Mouse (Mus musculus): ENCODE measurements around the gene Ube2d1. TPM values are rescaled to one million over a fixed set of nuclear protein-coding genes. Genes with fewer than 3 reads are reported as not detected.
A peak's percentile ranks its signal among the peaks of the same experiment; 100 is the strongest.

Gene Ube2d1
- polyA plus RNA-seq, 1 experiment from 2014 or later, result 72.8 TPM

DNA sequence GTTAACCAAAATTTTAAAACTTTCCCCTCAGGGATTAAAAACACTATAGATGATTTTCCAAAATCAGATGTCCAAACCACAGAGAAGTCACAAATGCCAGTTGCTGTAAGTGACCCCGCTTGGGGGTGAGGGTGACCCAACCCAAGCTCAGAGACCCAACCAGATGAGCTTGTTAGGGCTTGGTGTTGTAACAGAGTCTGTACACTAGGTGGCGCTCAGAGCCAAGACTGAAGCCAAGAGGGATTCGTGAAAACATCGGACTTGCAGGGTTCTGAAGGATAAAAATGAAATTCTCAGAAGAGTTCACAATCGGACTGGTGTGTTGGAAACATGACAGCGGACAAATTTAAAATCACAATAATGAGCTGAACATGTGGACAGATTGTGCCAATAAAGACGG, 41.7 kb upstream of the Ube2d1 start:
- Histone ChIP-seq H3K9ac (ENCODE audit: low read depth, low read length) (no peak overlapping the region), H3K36me3 (ENCODE audit: control insufficient read depth, insufficient read depth, low read length) (peaks cover 27% of the 10 kb centered on the region), H3K4me1 (ENCODE audit: control insufficient read depth, insufficient read depth, low read length) (no peaks in the 10 kb centered on the region), H3K27me3 (replicated peaks; ENCODE audit: control insufficient read depth, insufficient read depth, low read length) (no peaks in the 10 kb centered on the region), H3K4me2 (ENCODE audit: low read depth, low read length) (no peak overlapping the region), H3K4me3 (ENCODE audit: low read depth, low read length) (no peak overlapping the region), H3K9me3 (ENCODE audit: control insufficient read depth, low read length) (no peaks in the 10 kb centered on the region), H3K27ac (replicated peaks; ENCODE audit: low read depth, low read length) (no peak overlapping the region)
- whole genome bisulfite sequencing, result 12% methylated on average over 7 of the region's 7 CpGs
- DNase-seq (ENCODE audit: low spot score) (peak; percentile 77), ATAC-seq (ENCODE audit: low read depth) (peak; percentile 55; the same call in 1 of the 2 replicates)

DNA sequence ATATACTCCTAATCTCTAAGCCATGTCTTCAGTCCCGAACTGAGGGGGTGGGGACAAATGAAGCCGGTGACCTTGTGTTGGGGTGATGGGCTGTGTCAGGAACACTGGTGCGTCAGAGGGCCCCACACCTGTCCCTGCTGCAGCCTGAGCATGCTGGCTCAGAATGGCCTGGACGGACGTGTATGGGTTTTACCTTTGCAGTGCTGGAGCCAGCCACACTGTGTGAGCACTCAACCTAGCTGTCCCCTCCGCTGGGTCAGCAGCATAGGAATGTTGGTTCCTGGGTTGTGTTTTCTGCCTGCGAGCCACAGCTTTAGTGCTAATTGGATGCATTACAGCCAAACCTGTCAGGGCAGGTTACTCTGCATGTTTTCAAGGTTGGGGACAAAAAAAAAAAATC, 41.1 kb upstream of the Ube2d1 start:
- no peak for ATAC-seq (ENCODE audit: low read depth)
- H3K4me2 ChIP-seq (ENCODE audit: low read depth, low read length), result no peak overlapping the region
- no peak for DNase-seq (ENCODE audit: low spot score)
- no peak overlapping the region for H3K27ac ChIP-seq (replicated peaks; ENCODE audit: low read depth, low read length)
- no peaks in the 10 kb centered on the region for H3K9me3 ChIP-seq (ENCODE audit: control insufficient read depth, low read length)
- H3K4me1 ChIP-seq (ENCODE audit: control insufficient read depth, insufficient read depth, low read length), result no peaks in the 10 kb centered on the region
- peaks cover 23% of the 10 kb centered on the region for H3K36me3 ChIP-seq (ENCODE audit: control insufficient read depth, insufficient read depth, low read length)
- no peaks in the 10 kb centered on the region for H3K27me3 ChIP-seq (replicated peaks; ENCODE audit: control insufficient read depth, insufficient read depth, low read length)
- H3K9ac ChIP-seq (ENCODE audit: low read depth, low read length), result no peak overlapping the region
- WGBS, result 64% methylated on average over 7 of the region's 7 CpGs
- H3K4me3 ChIP-seq (ENCODE audit: low read depth, low read length), result no peak overlapping the region

DNA sequence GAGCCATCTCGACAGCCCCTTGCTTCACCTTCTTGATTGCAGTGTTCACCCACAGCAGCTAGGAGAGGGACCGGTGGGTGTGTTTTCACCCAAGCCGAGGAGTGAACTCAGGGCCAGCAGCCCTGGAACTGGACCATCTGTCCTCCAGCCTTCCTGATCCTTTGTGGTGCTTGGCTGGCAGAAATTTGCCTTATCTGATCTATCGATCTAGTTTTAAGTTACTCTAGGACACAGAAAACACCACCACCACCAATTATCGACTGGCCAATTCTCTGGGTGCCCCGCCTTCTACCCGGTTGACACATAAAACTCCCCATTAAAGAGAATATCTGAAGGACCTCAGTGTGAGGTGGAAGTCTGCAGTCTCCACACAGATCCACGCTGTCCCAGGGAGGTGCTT, 38.6 kb upstream of the Ube2d1 start:
- no peaks in the 10 kb centered on the region for H3K36me3 ChIP-seq (ENCODE audit: control insufficient read depth, insufficient read depth, low read length)
- H3K27me3 ChIP-seq (replicated peaks; ENCODE audit: control insufficient read depth, insufficient read depth, low read length), result no peaks in the 10 kb centered on the region
- 83% methylated on average over 8 of the region's 8 CpGs for WGBS
- ATAC-seq (ENCODE audit: low read depth) (no peak), DNase-seq (ENCODE audit: low spot score) (no peak)
- no peak overlapping the region for H3K27ac ChIP-seq (replicated peaks; ENCODE audit: low read depth, low read length)
- no peak overlapping the region for H3K4me2 ChIP-seq (ENCODE audit: low read depth, low read length)
- H3K4me1 ChIP-seq (ENCODE audit: control insufficient read depth, insufficient read depth, low read length), result no peaks in the 10 kb centered on the region
- no peaks in the 10 kb centered on the region for H3K9me3 ChIP-seq (ENCODE audit: control insufficient read depth, low read length)
- no peak overlapping the region for H3K9ac ChIP-seq (ENCODE audit: low read depth, low read length)
- no peak overlapping the region for H3K4me3 ChIP-seq (ENCODE audit: low read depth, low read length)

GRCm38 (mm10) chr10:71316497-71316896, 31.4 kb upstream of the Ube2d1 start:
- H3K4me1 ChIP-seq (ENCODE audit: control insufficient read depth, insufficient read depth, low read length), result no peaks in the 10 kb centered on the region
- H3K4me3 ChIP-seq (ENCODE audit: low read depth, low read length), result no peak overlapping the region
- no peak overlapping the region for H3K4me2 ChIP-seq (ENCODE audit: low read depth, low read length)
- H3K27ac ChIP-seq (replicated peaks; ENCODE audit: low read depth, low read length), result no peak overlapping the region
- DNase-seq (ENCODE audit: low spot score) (no peak), ATAC-seq (ENCODE audit: low read depth) (no peak)
- H3K9ac ChIP-seq (ENCODE audit: low read depth, low read length), result no peak overlapping the region
- H3K27me3 ChIP-seq (replicated peaks; ENCODE audit: control insufficient read depth, insufficient read depth, low read length), result no peaks in the 10 kb centered on the region
- H3K36me3 ChIP-seq (ENCODE audit: control insufficient read depth, insufficient read depth, low read length), result no peaks in the 10 kb centered on the region
- H3K9me3 ChIP-seq (ENCODE audit: control insufficient read depth, low read length), result no peaks in the 10 kb centered on the region
- WGBS, result 67% methylated on average over 7 of the region's 7 CpGs

GRCm38 (mm10) chr10:71316056-71316455, 31.0 kb upstream of the Ube2d1 start:
- DNase-seq (ENCODE audit: low spot score) (no peak), ATAC-seq (ENCODE audit: low read depth) (no peak)
- Histone ChIP-seq H3K27ac (replicated peaks; ENCODE audit: low read depth, low read length) (no peak overlapping the region), H3K27me3 (replicated peaks; ENCODE audit: control insufficient read depth, insufficient read depth, low read length) (no peaks in the 10 kb centered on the region), H3K4me2 (ENCODE audit: low read depth, low read length) (no peak overlapping the region), H3K9me3 (ENCODE audit: control insufficient read depth, low read length) (no peaks in the 10 kb centered on the region), H3K4me1 (ENCODE audit: control insufficient read depth, insufficient read depth, low read length) (no peaks in the 10 kb centered on the region), H3K9ac (ENCODE audit: low read depth, low read length) (no peak overlapping the region), H3K4me3 (ENCODE audit: low read depth, low read length) (no peak overlapping the region), H3K36me3 (ENCODE audit: control insufficient read depth, insufficient read depth, low read length) (no peaks in the 10 kb centered on the region)
- WGBS, result 80% methylated on average over 11 of the region's 11 CpGs

GRCm38 (mm10) chr10:71314596-71314995, 29.5 kb upstream of the Ube2d1 start:
- Histone ChIP-seq H3K4me3 (ENCODE audit: low read depth, low read length) (no peak overlapping the region), H3K27ac (replicated peaks; ENCODE audit: low read depth, low read length) (no peak overlapping the region), H3K36me3 (ENCODE audit: control insufficient read depth, insufficient read depth, low read length) (no peaks in the 10 kb centered on the region), H3K4me2 (ENCODE audit: low read depth, low read length) (no peak overlapping the region), H3K4me1 (ENCODE audit: control insufficient read depth, insufficient read depth, low read length) (no peaks in the 10 kb centered on the region), H3K9me3 (ENCODE audit: control insufficient read depth, low read length) (no peaks in the 10 kb centered on the region), H3K9ac (ENCODE audit: low read depth, low read length) (no peak overlapping the region), H3K27me3 (replicated peaks; ENCODE audit: control insufficient read depth, insufficient read depth, low read length) (no peaks in the 10 kb centered on the region)
- ATAC-seq (ENCODE audit: low read depth) (no peak), DNase-seq (ENCODE audit: low spot score) (no peak)
- WGBS, result 80% methylated on average over 3 of the region's 3 CpGs

GRCm38 (mm10) chr10:71310288-71310687, 25.2 kb upstream of the Ube2d1 start:
- Histone ChIP-seq H3K9me3 (ENCODE audit: control insufficient read depth, low read length) (no peaks in the 10 kb centered on the region), H3K27me3 (replicated peaks; ENCODE audit: control insufficient read depth, insufficient read depth, low read length) (no peaks in the 10 kb centered on the region), H3K4me1 (ENCODE audit: control insufficient read depth, insufficient read depth, low read length) (no peaks in the 10 kb centered on the region), H3K4me2 (ENCODE audit: low read depth, low read length) (no peak overlapping the region), H3K9ac (ENCODE audit: low read depth, low read length) (no peak overlapping the region), H3K36me3 (ENCODE audit: control insufficient read depth, insufficient read depth, low read length) (no peaks in the 10 kb centered on the region), H3K27ac (replicated peaks; ENCODE audit: low read depth, low read length) (no peak overlapping the region), H3K4me3 (ENCODE audit: low read depth, low read length) (no peak overlapping the region)
- ATAC-seq (ENCODE audit: low read depth), result no peak
- no peak for DNase-seq (ENCODE audit: low spot score)
- WGBS, result 66% methylated on average over 3 of the region's 3 CpGs

GRCm38 (mm10) chr10:71308199-71308598, 23.1 kb upstream of the Ube2d1 start:
- no peak for DNase-seq (ENCODE audit: low spot score)
- WGBS, result 95% methylated on average over 5 of the region's 5 CpGs
- no peak for ATAC-seq (ENCODE audit: low read depth)
- no peak overlapping the region for H3K4me3 ChIP-seq (ENCODE audit: low read depth, low read length)
- no peak overlapping the region for H3K9ac ChIP-seq (ENCODE audit: low read depth, low read length)
- no peaks in the 10 kb centered on the region for H3K9me3 ChIP-seq (ENCODE audit: control insufficient read depth, low read length)
- no peaks in the 10 kb centered on the region for H3K27me3 ChIP-seq (replicated peaks; ENCODE audit: control insufficient read depth, insufficient read depth, low read length)
- no peaks in the 10 kb centered on the region for H3K36me3 ChIP-seq (ENCODE audit: control insufficient read depth, insufficient read depth, low read length)
- no peaks in the 10 kb centered on the region for H3K4me1 ChIP-seq (ENCODE audit: control insufficient read depth, insufficient read depth, low read length)
- H3K27ac ChIP-seq (replicated peaks; ENCODE audit: low read depth, low read length), result no peak overlapping the region
- no peak overlapping the region for H3K4me2 ChIP-seq (ENCODE audit: low read depth, low read length)

GRCm38 (mm10) chr10:71306759-71307158, 21.7 kb upstream of the Ube2d1 start:
- DNase-seq (ENCODE audit: low spot score), result no peak
- Histone ChIP-seq H3K36me3 (ENCODE audit: control insufficient read depth, insufficient read depth, low read length) (no peaks in the 10 kb centered on the region), H3K9me3 (ENCODE audit: control insufficient read depth, low read length) (no peaks in the 10 kb centered on the region), H3K4me1 (ENCODE audit: control insufficient read depth, insufficient read depth, low read length) (no peaks in the 10 kb centered on the region), H3K27ac (replicated peaks; ENCODE audit: low read depth, low read length) (no peak overlapping the region), H3K4me2 (ENCODE audit: low read depth, low read length) (no peak overlapping the region), H3K27me3 (replicated peaks; ENCODE audit: control insufficient read depth, insufficient read depth, low read length) (no peaks in the 10 kb centered on the region), H3K4me3 (ENCODE audit: low read depth, low read length) (no peak overlapping the region), H3K9ac (ENCODE audit: low read depth, low read length) (no peak overlapping the region)
- 65% methylated on average over 6 of the region's 6 CpGs for WGBS
- no peak for ATAC-seq (ENCODE audit: low read depth)
